Mouse (Mus musculus) B cell, adult (primary cell): ENCODE results near the gene H2al1e. TPM values are rescaled to one million over a fixed set of nuclear protein-coding genes. Genes with fewer than 3 reads are reported as not detected.

ENCODE experiments used
- total RNA-seq: library from RNA; stranded (reverse); gene quantifications from 4 replicates; pipeline ENCODE4 v1.2.4, GENCODE M21; 2023; ENCODE audit not compliant: inconsistent age

The H2al1e gene
- not detected in 4 replicates for total RNA-seq

DNA sequence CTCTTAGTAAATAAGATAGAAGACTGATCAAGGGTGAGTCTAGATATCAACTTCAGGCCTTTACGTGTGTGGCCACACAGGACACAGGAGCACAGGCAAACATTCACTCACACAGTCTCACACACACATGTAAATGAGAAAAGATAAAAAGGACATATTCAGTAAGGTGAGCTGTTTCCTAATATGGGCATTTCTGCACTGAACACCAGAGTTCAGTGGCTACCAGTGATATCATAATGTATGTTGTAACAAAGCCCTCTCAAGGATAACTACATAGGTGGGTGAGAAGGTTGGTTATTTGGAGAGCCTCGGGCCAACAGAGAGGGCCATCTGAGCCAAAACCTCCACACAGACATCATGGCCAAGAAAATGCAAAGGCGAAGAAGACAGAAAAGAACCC lies at the start of gene H2al1e:
TSS of gene H2al1e (plus strand) at position 301 of the 400 bp plus-strand sequence.

DNA sequence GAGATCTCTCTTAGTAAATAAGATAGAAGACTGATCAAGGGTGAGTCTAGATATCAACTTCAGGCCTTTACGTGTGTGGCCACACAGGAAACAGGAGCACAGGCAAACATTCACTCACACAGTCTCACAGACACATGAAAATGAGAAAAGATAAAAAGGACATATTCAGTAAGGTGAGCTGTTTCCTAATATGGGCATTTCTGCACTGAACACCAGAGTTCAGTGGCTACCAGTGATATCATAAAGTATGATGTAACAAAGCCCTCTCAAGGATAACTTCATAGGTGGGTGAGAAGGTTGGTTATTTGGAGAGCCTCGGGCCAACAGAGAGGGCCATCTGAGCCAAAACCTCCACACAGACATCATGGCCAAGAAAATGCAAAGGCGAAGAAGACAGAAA lies 12.8 kb upstream of the H2al1e start, which contains the start of gene H2al1a:
TSS of gene H2al1a (plus strand) at position 301 of the 400 bp plus-strand sequence.

DNA sequence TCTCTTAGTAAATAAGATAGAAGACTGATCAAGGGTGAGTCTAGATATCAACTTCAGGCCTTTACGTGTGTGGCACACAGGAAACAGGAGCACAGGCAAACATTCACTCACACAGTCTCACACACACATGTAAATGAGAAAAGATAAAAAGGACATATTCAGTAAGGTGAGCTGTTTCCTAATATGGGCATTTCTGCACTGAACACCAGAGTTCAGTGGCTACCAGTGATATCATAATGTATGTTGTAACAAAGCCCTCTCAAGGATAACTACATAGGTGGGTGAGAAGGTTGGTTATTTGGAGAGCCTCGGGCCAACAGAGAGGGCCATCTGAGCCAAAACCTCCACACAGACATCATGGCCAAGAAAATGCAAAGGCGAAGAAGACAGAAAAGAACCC lies 9.6 kb upstream of the H2al1e start, which contains the start of gene H2al1b:
TSS of gene H2al1b (plus strand) at position 301 of the 400 bp plus-strand sequence.

DNA sequence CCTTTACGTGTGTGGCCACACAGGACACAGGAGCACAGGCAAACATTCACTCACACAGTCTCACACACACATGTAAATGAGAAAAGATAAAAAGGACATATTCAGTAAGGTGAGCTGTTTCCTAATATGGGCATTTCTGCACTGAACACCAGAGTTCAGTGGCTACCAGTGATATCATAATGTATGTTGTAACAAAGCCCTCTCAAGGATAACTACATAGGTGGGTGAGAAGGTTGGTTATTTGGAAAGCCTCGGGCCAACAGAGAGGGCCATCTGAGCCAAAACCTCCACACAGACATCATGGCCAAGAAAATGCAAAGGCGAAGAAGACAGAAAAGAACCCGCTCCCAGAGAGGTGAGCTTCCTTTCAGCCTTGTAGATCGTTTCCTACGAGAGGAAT lies 6.4 kb upstream of the H2al1e start, which contains the start of gene H2al1c:
TSS of gene H2al1c (plus strand) at position 301 of the 400 bp plus-strand sequence.

DNA sequence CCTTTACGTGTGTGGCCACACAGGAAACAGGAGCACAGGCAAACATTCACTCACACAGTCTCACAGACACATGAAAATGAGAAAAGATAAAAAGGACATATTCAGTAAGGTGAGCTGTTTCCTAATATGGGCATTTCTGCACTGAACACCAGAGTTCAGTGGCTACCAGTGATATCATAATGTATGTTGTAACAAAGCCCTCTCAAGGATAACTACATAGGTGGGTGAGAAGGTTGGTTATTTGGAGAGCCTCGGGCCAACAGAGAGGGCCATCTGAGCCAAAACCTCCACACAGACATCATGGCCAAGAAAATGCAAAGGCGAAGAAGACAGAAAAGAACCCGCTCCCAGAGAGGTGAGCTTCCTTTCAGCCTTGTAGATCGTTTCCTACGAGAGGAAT lies 3.2 kb upstream of the H2al1e start, which contains the start of gene H2al1d:
TSS of gene H2al1d (plus strand) at position 301 of the 400 bp plus-strand sequence.

DNA sequence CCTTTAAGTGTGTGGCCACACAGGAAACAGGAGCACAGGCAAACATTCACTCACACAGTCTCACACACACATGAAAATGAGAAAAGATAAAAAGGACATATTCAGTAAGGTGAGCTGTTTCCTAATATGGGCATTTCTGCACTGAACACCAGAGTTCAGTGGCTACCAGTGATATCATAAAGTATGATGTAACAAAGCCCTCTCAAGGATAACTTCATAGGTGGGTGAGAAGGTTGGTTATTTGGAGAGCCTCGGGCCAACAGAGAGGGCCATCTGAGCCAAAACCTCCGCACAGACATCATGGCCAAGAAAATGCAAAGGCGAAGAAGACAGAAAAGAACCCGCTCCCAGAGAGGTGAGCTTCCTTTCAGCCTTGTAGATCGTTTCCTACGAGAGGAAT lies 3.1 kb downstream of the H2al1e start, which contains the start of gene H2al1f:
TSS of gene H2al1f (plus strand) at position 301 of the 400 bp plus-strand sequence.

DNA sequence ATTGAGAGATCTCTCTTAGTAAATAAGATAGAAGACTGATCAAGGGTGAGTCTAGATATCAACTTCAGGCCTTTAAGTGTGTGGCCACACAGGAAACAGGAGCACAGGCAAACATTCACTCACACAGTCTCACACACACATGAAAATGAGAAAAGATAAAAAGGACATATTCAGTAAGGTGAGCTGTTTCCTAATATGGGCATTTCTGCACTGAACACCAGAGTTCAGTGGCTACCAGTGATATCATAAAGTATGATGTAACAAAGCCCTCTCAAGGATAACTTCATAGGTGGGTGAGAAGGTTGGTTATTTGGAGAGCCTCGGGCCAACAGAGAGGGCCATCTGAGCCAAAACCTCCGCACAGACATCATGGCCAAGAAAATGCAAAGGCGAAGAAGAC lies 6.2 kb downstream of the H2al1e start, which contains the start of gene H2al1g:
TSS of gene H2al1g (plus strand) at position 301 of the 400 bp plus-strand sequence.

DNA sequence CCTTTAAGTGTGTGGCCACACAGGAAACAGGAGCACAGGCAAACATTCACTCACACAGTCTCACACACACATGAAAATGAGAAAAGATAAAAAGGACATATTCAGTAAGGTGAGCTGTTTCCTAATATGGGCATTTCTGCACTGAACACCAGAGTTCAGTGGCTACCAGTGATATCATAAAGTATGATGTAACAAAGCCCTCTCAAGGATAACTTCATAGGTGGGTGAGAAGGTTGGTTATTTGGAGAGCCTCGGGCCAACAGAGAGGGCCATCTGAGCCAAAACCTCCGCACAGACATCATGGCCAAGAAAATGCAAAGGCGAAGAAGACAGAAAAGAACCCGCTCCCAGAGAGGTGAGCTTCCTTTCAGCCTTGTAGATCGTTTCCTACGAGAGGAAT lies 9.5 kb downstream of the H2al1e start, which contains the start of gene H2al1h:
TSS of gene H2al1h (plus strand) at position 301 of the 400 bp plus-strand sequence.

DNA sequence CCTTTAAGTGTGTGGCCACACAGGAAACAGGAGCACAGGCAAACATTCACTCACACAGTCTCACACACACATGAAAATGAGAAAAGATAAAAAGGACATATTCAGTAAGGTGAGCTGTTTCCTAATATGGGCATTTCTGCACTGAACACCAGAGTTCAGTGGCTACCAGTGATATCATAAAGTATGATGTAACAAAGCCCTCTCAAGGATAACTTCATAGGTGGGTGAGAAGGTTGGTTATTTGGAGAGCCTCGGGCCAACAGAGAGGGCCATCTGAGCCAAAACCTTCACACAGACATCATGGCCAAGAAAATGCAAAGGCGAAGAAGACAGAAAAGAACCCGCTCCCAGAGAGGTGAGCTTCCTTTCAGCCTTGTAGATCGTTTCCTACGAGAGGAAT lies 12.6 kb downstream of the H2al1e start, which contains the start of gene H2al1i:
TSS of gene H2al1i (plus strand) at position 301 of the 400 bp plus-strand sequence.

DNA sequence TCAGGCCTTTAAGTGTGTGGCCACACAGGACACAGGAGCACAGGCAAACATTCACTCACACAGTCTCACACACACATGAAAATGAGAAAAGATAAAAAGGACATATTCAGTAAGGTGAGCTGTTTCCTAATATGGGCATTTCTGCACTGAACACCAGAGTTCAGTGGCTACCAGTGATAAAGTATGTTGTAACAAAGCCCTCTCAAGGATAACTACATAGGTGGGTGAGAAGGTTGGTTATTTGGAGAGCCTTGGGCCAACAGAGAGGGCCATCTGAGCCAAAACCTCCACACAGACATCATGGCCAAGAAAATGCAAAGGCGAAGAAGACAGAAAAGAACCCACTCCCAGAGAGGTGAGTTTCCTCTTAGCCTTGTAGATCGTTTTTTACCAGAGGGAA lies 15.8 kb downstream of the H2al1e start, which contains the start of gene H2al1j:
TSS of gene H2al1j (plus strand) at position 301 of the 400 bp plus-strand sequence.

Other genes with a start within 250 kb of the H2al1e start
- gene H2al1a, start 12.7 kb upstream of the H2al1e start, total RNA-seq = not detected in 4 replicates
- gene H2al1b, start 9.5 kb upstream of the H2al1e start, total RNA-seq = not detected in 4 replicates
- not detected in 4 replicates for gene H2al1c, start 6.3 kb upstream of the H2al1e start, total RNA-seq
- not detected in 4 replicates for gene H2al1d, start 3.1 kb upstream of the H2al1e start, total RNA-seq
- gene H2al1f, start 3.2 kb downstream of the H2al1e start, total RNA-seq = not detected in 4 replicates
- not detected in 4 replicates for gene H2al1g, start 6.3 kb downstream of the H2al1e start, total RNA-seq
- gene H2al1h, start 9.6 kb downstream of the H2al1e start, total RNA-seq = not detected in 4 replicates
- not detected in 4 replicates for gene H2al1i, start 12.7 kb downstream of the H2al1e start, total RNA-seq
- gene H2al1j, start 15.9 kb downstream of the H2al1e start, total RNA-seq = not detected in 4 replicates